Mouse (Mus musculus): ENCODE measurements around the gene Vwa8.

- TF ChIP-seq MAX (IDR thresholded peaks at IDR 0.05) (no peak), CTCF (IDR thresholded peaks at IDR 0.05; ENCODE audit: control insufficient read depth, insufficient read depth, insufficient read length) (no peak)
Observed at GRCm38 (mm10) chr14:79214660-79215249, 365.9 kb downstream of the Vwa8 start.
